Mouse (Mus musculus) right cerebral cortex, adult 18-20 months (tissue): ENCODE results near the gene Hist1h4n.
"Not testable (repeated sequence)": the region's sequence is repeated elsewhere in the genome, so short reads cannot be mapped to it uniquely, and the experiment has no call there.

ENCODE experiments used
- DNase-seq: peaks from one replicate; pipeline ENCODE4 v3.0.0; 2022; ENCODE audit warnings: mixed read lengths

The Hist1h4n gene

GRCm38 (mm10) chr13:21790601-21791283 lies 41.3 kb downstream of the Hist1h4n start:
- DNase-seq: no peak

DNA sequence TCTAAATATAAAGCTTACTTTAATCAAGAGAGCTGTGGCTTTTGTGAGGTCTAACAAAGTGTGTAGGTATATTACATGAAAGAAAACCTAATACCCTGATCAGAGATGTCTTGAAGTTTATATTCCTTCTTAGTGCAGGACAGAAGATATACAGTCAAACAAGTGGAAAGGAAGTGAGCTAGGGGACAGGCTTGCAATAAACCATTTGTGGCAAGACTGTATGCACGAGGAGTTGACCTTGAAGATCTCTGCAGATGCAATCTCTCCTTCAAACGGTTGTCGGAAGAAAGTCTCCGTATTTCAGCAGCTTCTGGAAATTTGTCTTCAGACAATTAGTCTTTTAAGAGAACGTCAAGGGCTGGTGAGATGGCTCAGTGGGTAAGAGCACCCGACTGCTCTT lies 42.1 kb downstream of the Hist1h4n start:
- DNase-seq: no peak

DNA sequence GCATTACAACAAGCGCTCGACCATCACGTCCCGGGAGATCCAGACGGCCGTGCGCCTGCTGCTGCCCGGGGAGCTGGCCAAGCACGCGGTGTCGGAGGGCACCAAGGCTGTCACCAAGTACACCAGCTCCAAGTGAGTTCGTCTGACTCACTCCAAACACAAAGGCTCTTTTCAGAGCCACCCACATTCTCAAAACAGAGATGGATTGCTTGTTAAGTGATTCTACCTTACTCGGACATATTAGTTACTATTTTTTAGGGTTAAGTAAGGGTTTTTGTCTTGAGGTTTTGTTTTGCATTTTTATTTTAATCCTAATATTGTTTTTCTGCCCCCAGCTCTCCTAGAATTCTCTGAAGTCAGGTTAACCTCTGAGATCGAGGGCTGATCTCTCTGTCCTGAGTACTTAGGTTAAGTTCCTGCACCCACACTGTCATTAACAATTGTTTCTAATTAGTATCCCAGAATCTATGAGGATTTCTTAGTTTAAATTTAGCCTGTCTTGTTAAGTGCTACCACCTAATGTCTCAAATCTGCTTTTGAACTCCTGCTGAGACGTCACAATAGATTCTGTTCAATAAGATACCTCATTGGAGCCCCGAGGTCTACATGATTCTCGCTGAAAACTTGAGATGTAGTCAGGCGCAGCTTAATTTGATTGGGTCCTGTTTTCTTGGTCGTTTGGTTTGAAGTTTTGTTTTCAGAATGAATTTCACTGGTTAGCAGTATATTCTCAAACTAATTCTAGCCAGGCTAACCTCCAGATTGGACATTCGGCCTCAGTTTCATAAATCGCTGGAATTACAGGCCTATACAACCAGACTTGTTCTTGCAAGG lies 44.0 kb downstream of the Hist1h4n start:
- DNase-seq: no peak

- peak; percentile 91 for DNase-seq
Measured at GRCm38 (mm10) chr13:21786899-21787629, 44.9 kb downstream of the Hist1h4n start, which contains the start of the genes Hist1h2an and Hist1h2bp. TSS of gene Hist1h2an (minus strand) at chr13:21787218. TSS of gene Hist1h2bp (plus strand) at chr13:21787461.

DNA sequence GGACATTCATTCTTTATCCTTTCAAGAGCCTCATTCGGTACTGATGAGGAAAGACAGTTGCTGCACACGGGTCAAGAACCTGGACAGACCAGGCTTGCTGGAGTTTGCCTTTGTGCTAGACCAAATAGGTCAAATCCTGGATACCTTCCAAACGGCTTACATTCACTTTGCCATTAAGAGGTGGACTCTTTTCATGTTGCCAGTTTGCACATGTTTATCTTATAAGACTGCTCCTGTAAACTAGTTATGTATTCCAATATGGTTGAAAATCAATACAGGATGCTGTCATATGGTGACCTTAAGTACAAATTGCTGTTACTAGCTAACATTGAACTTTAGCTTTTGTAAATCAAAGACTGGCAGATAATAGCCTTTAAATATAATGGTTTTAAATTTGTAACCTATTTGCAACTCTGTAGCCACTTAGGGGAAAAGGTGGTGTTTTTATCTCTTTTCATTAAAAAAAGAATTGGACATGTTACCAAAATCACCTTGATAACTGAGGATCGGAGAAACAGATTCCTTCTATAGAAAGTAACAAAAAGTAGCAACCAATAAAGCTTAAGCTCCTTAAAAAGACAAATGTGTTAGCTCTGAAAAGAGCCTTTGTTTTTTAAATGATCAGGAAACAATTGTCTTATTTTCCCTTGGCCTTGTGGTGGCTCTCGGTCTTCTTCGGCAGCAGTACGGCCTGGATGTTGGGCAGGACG lies 45.7 kb downstream of the Hist1h4n start:
- no peak for DNase-seq

DNA sequence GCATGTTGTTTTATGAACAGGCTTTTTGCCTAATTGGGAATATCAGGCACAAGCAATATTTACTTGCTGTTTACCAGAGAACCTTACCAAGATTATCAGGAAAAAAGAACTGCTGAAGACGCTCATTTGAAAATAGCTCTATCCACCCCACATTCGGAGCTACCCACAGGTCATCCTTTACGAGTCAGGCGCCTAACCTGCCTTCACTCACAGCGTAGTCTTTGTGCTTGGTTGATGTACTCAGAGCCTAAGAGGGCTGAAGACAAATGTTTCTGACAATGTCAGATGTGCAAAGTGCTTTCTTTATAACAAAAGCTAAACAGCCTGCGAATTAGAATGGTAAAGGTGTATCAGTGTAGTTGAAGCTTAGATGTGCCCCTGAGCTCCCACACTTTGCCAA lies 47.7 kb downstream of the Hist1h4n start:
- no peak for DNase-seq

GRCm38 (mm10) chr13:21783734-21784161 lies 48.2 kb downstream of the Hist1h4n start:
- no peak for DNase-seq

DNA sequence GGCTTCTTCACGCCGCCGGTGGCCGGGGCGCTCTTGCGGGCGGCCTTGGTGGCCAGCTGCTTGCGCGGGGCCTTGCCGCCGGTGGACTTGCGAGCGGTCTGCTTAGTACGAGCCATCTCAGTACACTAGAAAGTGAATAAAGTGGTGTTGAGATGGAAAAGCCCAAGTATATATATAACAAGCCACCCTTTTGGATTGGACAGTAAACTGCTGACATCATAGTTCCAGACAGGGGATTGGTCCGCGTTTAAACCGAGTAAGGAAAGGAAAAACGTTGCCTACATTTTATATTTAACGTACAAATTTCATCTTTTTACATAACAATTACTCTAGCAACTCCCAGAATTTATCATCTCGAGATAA lies 48.8 kb downstream of the Hist1h4n start, which contains the start of gene Hist1h3i:
TSS of gene Hist1h3i (minus strand) at position 116 of the 363 bp plus-strand sequence.
- DNase-seq: peak; percentile 80

GRCm38 (mm10) chr13:21782361-21783254 lies 49.4 kb downstream of the Hist1h4n start:
- DNase-seq: not testable (repeated sequence)
